Mouse (Mus musculus): ENCODE measurements around the gene Tex47. TPM values are rescaled to one million over a fixed set of nuclear protein-coding genes. Genes with fewer than 3 reads are reported as not detected.

Tex47 gene
- polyA plus RNA-seq (2017; shearing (Covaris generic)) = not detected

DNA sequence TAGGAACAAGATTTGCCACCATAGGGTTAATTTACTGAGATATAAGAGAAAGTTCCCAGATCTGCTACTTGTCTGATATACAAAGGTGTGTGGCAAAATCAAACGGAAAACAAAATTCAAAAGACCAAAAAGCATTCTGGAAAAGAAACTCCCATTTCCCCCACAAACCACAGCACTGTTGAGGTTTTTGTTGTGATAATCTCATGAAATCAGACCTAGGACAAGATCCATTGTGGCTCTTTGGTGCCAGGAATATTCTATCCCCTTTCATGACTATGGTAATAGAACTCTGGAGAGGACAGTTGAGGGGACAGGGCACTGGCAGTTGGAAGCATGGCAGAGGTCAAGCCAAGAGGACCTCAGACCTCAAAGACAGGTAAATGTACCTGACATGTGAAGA, at the start of gene Tex47:
Gene Tex47, plus strand, starts transcription at position 301 of the 400 bp plus-strand sequence.

DNA sequence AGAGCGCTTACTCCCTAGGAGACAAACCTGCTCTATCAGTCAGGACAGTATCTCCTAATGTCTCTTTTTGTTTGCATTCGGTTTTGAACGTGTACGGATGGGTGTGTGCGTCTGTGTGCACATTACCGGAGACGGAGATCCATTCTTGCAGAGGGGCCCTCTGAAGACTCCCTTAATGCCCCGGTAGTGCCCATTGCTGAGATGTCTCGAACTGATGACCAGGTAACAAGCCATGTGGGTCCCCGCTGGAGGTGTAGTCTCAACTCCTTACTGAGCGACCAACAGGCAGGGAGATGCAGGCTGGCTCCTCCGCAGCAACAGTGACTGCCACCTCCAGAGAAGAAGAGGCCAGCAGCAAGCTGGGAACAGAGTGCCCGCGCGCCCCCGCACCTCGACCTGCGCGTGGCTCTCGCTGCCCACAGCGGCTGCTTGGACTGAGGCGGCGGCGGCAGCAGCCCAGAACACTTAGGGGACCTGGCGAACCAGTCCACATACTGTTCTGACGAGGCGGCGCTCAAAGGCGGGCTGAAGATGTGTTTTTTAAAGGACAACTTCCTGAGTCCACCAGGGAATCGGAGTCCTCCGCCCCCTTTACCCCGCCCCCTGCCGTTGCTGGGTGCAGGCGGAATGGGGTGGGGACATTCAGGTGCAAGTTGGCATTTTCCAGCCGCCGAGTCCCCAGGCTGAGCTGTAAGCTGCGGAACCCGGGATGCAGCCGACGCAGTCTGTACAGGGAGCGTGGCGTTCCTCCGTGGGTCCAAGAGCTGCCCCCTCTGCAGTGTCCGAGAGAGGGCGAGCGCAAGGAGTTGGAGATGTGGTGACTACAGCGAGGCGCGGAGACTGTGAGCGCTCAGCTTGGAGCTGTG, 40.5 kb downstream of the Tex47 start, which contains the start of gene Zfp804b:
Gene Zfp804b, minus strand, starts transcription at position 612 of the 866 bp plus-strand sequence.

Other genes with a start within 250 kb of the Tex47 start
- gene Zfp804b, start 40.6 kb downstream of the Tex47 start, polyA plus RNA-seq (2017; shearing (Covaris generic)) = not detected